In the genomic region with DNA sequence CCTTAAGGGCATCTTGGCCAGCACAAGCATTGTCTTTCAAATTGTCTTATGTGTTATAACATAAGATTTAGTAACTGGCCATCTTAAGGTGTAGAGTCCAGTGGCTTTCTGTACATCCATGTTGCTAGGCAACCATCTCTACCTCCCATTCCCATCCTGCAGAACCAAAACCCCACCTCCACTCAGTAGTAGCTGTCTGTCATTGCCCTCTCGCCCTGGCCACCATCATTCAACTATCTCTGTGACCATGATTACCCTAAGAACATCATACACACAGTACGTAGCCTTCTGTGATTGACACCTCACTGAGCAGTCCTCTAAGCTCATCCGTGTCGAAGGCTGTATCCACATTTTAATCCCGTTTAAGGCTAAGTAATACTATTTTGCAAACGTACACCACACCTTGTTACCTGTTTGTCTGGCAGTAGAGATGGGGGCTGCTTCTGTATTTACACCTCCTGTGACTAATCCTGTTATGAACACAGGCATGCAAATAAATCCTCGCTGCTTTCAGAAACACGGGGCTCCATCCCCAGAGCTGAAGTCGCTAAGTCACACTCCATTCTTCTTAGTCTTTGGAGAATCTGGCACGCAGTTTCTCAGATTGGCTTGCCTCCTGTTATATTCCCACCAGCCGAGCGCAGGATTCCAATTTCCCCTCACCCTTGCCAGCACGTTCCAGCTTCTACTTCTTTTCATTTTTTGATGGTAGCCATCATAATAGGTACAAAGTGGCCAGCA, we compare ENCODE assay signal across 19 mouse cellular contexts.
A peak's percentile ranks its signal among the peaks of the same experiment; 100 is the strongest.
DNase-seq lines count a peak whose midpoint lies in the region; ATAC-seq and TF ChIP-seq lines count a peak whose summit lies in the region.
"Had no signal": no experiment of that assay in that cellular context is flagged by ENCODE, and none has a peak within 500 bp of the region (broad histone marks: within the 10 kb centered on the region; RNA-seq: fewer than 3 reads in every experiment).

No protein-coding gene starts in this region.

- H3K4me2 ChIP-seq in hindbrain, embryonic 15.5 days, result no peak overlapping the region
- no peak overlapping the region for H3K4me2 ChIP-seq in hindbrain, embryonic 11.5 days (replicated peaks; ENCODE audit: low read depth, low read length)
- no peak overlapping the region for H3K4me2 ChIP-seq in midbrain, embryonic 13.5 days (replicated peaks)
- H3K4me2 ChIP-seq: heart, embryonic 13.5 days; intestine, embryonic 15.5 days had no signal

- no peaks in the 10 kb centered on the region for H3K36me3 ChIP-seq in hindbrain, embryonic 15.5 days
- H3K36me3 ChIP-seq in hindbrain, embryonic 11.5 days (ENCODE audit: control insufficient read depth, insufficient read depth, low read length), result no peaks in the 10 kb centered on the region
- no peaks in the 10 kb centered on the region for H3K36me3 ChIP-seq in midbrain, embryonic 13.5 days
- H3K36me3 ChIP-seq: embryonic facial prominence, embryonic 10.5 days; heart, embryonic 13.5 days; intestine, embryonic 15.5 days had no signal

- peak; percentile 21; the same call in 1 of the 2 replicates for ATAC-seq in hindbrain, embryonic 15.5 days (ENCODE audit: low FRiP score, low read depth)
- ATAC-seq in hindbrain, embryonic 11.5 days (ENCODE audit: low FRiP score), result no peak
- peak; percentile 77 for ATAC-seq in midbrain, embryonic 13.5 days
- ATAC-seq: intestine, embryonic 15.5 days; Patski had no signal

- H3K9me3 ChIP-seq in hindbrain, embryonic 15.5 days, result no peaks in the 10 kb centered on the region
- no peaks in the 10 kb centered on the region for H3K9me3 ChIP-seq in hindbrain, embryonic 11.5 days (ENCODE audit: control insufficient read depth, low read length)
- H3K9me3 ChIP-seq in midbrain, embryonic 13.5 days, result 0 out of 2 replicates have a peak, but pooled peaks cover 2% of the 10 kb centered on the region
- H3K9me3 ChIP-seq: embryonic facial prominence, embryonic 10.5 days; heart, embryonic 13.5 days; intestine, embryonic 15.5 days had no signal

- 45% methylated on average over 13 of the region's 13 CpGs for WGBS in hindbrain, embryonic 15.5 days
- WGBS in hindbrain, embryonic 11.5 days, result 75% methylated on average over 13 of the region's 13 CpGs
- WGBS in lung, adult 2 months, result 53% methylated on average over 13 of the region's 13 CpGs
- 31% methylated on average over 13 of the region's 13 CpGs for WGBS in midbrain, embryonic 13.5 days

- no peak for TF ChIP-seq POLR2A in lung, adult 2 months (IDR thresholded peaks at IDR 0.05; ENCODE audit: borderline replicate concordance, extremely low read depth, low read depth, low read length)

- no peak overlapping the region for H3K9ac ChIP-seq in hindbrain, embryonic 15.5 days
- H3K9ac ChIP-seq in hindbrain, embryonic 11.5 days (ENCODE audit: low read depth, low read length), result no peak overlapping the region
- no peak overlapping the region for H3K9ac ChIP-seq in midbrain, embryonic 13.5 days (replicated peaks)
- H3K9ac ChIP-seq: intestine, embryonic 15.5 days had no signal

- peaks cover 16% of the 10 kb centered on the region for H3K4me1 ChIP-seq in hindbrain, embryonic 15.5 days (replicated peaks)
- H3K4me1 ChIP-seq in hindbrain, embryonic 11.5 days (replicated peaks; ENCODE audit: control insufficient read depth, insufficient read depth, low read length), result no peaks in the 10 kb centered on the region
- H3K4me1 ChIP-seq in lung, adult 2 months (ENCODE audit: control insufficient read depth, insufficient read depth, low read length), result no peaks in the 10 kb centered on the region
- peaks cover 13% of the 10 kb centered on the region for H3K4me1 ChIP-seq in midbrain, embryonic 13.5 days (replicated peaks)
- H3K4me1 ChIP-seq: embryonic facial prominence, embryonic 10.5 days; intestine, embryonic 15.5 days had no signal

- 0 out of 2 replicates have a peak, but pooled peaks cover 2% of the 10 kb centered on the region for H3K27me3 ChIP-seq in hindbrain, embryonic 15.5 days
- no peaks in the 10 kb centered on the region; the same call in 1 of the 2 replicates for H3K27me3 ChIP-seq in hindbrain, embryonic 11.5 days (ENCODE audit: control insufficient read depth, insufficient read depth, low read length)
- no peaks in the 10 kb centered on the region for H3K27me3 ChIP-seq in midbrain, embryonic 13.5 days
- H3K27me3 ChIP-seq: heart, embryonic 13.5 days; intestine, embryonic 15.5 days; Patski had no signal

- H3K4me3 ChIP-seq in hindbrain, embryonic 15.5 days, result no peak overlapping the region
- no peak overlapping the region for H3K4me3 ChIP-seq in hindbrain, embryonic 11.5 days (ENCODE audit: low read depth, low read length)
- no peak overlapping the region for H3K4me3 ChIP-seq in lung, adult 2 months (replicated peaks; ENCODE audit: extremely low read depth, low read depth, low read length)
- H3K4me3 ChIP-seq in midbrain, embryonic 13.5 days (replicated peaks), result no peak overlapping the region
- H3K4me3 ChIP-seq: embryonic facial prominence, embryonic 10.5 days; heart, embryonic 13.5 days; intestine, embryonic 15.5 days had no signal

- no peak for TF ChIP-seq CTCF in lung, adult 2 months (IDR thresholded peaks at IDR 0.05; ENCODE audit: insufficient read depth, low read length)

- DNase-seq in cerebellum, postnatal 10 days, result peak; percentile 85 to 86
- DNase-seq in cerebellum, adult 9-11 months, result no peak
- no peak for DNase-seq in hindbrain, embryonic 11.5 days (ENCODE audit: low spot score)
- DNase-seq in lung, postnatal 10 days, result peak; percentile 46
- DNase-seq in lung, adult 2 months, result no peak
- no peak for DNase-seq in frontal cortex, postnatal 36 days (ENCODE audit: low spot score in 2 of 2)
- DNase-seq: adrenal gland, adult 8-10 months; cerebellum, adult 11-12 months; gastrocnemius, postnatal 10 days; heart, postnatal 36 days; liver; retina, postnatal 1 day had no signal

- H3K27ac ChIP-seq in hindbrain, embryonic 15.5 days (replicated peaks), result peak overlapping the region; percentile 46; the same call in 1 of the 2 replicates
- no peak overlapping the region for H3K27ac ChIP-seq in hindbrain, embryonic 11.5 days (ENCODE audit: low read depth, low read length)
- 0 out of 2 replicates have a peak overlapping the region, but pooled peaks have one; percentile 3 for H3K27ac ChIP-seq in midbrain, embryonic 13.5 days
- H3K27ac ChIP-seq: embryonic facial prominence, embryonic 10.5 days; heart, embryonic 13.5 days; intestine, embryonic 15.5 days; stomach, postnatal 0 days had no signal

Comparison
In these comparisons a context has a peak if more than half of its experiments do, and no peak if none do; other contexts are left out.
1. DNase-seq: peak in cerebellum, postnatal 10 days (2 of 2) and lung, postnatal 10 days (single experiment); none in cerebellum, adult 9-11 months (single experiment), hindbrain, embryonic 11.5 days (single experiment), lung, adult 2 months (single experiment) and frontal cortex, postnatal 36 days (0 of 2).